Mouse (Mus musculus) kidney, adult 9 months (tissue): Measurements from ENCODE around the gene Nans.

Source experiments
- DNase-seq: peaks from one replicate; pipeline ENCODE4 v3.0.0; 2022

The Nans gene

GRCm38 (mm10) chr4:46489028-46489925, at the start of gene Nans:
Gene Nans (plus strand): TSS chr4:46489248.
- DNase-seq = peak; percentile 93

- DNase-seq = no peak
These were observed 46.5 kb upstream of the Nans start for GRCm38 (mm10) chr4:46442501-46442900.

DNA sequence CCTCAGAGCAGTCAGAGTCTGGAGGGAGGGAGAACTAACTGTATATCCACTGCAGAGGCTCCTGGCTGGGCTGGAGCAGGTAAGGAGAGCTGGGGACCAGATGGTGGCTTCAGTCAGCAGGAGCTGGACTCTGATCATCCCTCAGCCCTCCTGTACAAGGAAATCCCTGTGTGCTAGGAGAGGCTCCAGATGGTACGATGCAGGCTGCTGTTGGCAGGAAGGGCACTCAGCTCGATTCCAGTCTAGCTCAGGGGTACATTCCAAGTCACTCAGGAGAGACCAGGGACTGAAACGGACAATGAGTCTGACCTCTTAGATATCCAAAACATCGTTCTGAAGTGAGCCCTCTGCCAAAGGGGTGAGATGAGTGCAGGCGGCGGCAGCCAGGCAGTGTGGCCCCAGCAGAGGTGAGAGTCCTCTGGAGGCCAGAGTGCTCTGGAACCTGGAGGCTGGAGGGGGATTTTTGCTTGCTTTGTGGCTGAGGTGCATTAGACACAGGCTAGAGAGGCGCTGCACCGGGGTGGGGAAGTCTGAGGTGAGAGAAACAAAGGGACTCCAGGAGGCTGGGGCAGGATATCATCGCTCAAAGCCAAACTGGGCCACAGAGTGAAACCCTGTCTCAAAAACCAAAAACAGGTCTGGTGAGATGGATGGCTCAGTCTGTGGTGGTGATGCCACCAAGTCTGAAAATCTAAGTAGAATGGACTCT, 43.7 kb upstream of the Nans start:
- no peak for DNase-seq

GRCm38 (mm10) chr4:46447461-46447860, 41.6 kb upstream of the Nans start:
- no peak for DNase-seq

- DNase-seq = no peak
These were observed 40.2 kb upstream of the Nans start for GRCm38 (mm10) chr4:46448886-46449285.

DNA sequence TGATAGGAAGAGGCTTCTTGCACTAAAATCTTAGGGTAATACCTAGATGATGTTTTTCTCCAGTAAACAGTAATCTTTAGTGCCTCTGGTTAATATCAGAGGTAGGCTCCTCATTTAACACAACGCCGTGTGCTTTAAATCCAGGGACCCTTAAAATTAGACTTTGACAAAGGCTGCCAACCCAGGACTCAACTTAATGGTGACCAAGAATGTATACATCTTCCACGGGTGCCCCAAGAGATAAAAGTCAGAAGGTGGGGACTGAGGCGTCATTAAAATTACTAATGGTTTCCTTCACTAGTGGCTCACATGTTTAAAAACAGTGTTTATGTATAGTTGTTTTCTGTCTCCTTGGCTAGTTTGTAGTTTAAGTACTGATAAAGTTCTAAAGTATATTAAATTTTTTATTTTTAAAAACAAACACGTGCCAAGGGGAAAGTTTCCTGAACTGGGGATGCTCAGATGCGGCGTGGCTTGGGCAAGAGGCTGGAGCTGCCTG, 39.0 kb upstream of the Nans start:
- no peak for DNase-seq

- DNase-seq = peak; percentile 91
These were observed 38.4 kb upstream of the Nans start, which contains the start of gene Anp32b for GRCm38 (mm10) chr4:46450519-46451131. Gene Anp32b (plus strand): TSS chr4:46450902.

GRCm38 (mm10) chr4:46451240-46451757, 37.7 kb upstream of the Nans start:
- DNase-seq = peak; percentile 72

GRCm38 (mm10) chr4:46451758-46452480, 37.1 kb upstream of the Nans start:
- DNase-seq = peak; percentile 73

DNA sequence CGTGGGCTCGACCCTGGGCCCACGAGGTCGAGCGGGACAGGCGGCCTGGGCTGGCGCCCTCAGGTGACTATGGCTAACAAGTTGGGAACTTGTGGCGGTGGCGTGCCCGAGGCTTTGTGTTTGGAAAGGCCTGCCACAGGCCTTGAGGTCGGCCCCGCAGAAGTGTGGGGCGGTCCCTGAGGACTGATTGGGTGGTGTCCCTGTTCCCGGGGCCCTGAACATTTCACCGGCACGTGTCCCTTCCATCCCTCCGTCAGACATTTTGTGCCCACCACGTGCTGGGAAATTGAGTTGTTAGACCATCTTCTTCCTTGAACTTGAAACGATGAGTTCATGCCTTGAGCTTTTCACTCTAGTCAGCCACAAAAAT, 36.6 kb upstream of the Nans start:
- DNase-seq = peak; percentile 59

DNA sequence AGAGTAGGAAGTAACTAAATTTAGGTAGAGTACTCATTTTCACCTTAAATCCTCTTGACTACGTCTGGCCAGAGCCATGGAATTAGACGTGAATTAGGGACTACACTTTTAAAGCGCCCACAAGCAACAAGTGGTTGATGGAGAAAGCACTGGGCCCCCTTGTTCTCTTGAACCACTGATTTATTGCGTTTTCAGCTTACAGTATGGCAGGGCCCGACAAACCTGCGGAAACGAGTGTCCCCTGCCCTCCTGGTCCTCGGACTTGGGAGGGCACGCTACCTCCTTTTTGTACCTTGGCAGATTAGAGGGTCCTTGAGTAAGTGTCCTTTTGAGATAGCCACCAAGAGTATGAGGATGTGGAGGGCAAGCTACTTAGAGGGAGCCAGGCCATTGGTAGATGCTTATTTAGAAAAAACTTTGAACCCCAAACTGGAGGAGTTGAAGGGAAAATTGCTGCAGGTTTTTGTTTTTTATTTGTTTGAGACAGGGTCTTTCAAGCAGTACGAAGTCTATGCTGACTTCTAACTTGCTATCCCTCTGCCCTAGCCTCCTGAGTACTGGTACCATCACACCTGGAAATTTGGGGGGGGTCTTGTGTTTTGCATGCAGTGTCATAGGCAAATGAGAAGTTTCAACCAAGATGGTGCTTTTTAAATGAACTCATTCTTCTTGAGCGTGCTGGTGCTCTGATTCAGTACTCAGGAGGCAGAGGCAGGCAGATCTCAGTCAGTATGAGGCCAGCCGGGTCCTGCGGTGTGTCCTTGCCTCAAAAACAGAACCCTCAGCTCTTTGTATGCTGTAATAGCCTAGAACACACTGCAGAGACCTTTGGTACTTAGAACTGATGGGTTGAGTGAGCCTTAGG, 36.0 kb upstream of the Nans start:
- no peak for DNase-seq

- DNase-seq = no peak
These were observed 34.8 kb upstream of the Nans start for GRCm38 (mm10) chr4:46454097-46454864.

DNA sequence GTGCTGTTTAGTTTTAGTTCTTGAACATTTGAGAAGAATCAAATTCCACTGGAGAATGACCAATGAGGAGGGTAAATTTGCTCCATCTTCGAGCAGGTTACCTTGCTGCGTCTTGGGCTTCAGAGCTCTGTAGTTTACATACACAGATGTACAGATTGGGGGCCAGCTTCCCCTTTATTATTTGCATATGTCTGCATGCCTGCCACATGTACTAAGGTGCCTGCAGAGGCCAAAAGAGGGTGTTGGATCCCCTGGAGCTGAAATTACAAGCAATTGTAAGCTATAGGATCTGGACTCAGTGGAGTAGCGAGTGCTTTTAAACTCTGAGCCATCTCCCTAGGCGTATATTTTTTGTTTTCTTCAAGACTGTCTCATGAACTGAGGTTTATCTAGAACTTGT, 32.3 kb upstream of the Nans start:
- no peak for DNase-seq

GRCm38 (mm10) chr4:46457186-46457585, 31.9 kb upstream of the Nans start:
- DNase-seq = no peak

DNA sequence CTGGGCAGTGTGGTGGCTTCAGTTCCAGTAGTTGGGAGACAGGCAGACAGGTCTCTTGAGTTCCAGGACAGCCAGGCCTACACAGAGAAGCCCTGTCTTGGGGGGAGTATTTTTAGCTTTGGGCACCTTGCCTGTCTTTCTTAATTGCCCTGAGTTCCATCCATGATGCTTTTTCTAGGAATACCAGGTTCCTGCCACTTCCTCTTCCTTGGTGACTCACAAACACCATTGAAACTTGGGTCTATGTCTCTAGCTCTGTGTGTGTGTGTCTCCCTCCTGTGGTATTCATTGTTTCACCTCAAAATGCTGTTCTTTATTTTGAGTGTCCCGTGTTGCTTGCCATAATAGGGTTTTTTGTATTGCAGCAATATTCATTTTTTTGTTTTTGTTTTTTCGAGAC, 30.6 kb upstream of the Nans start:
- DNase-seq = no peak

GRCm38 (mm10) chr4:46463130-46463830, 25.8 kb upstream of the Nans start:
- DNase-seq = peak; percentile 39

GRCm38 (mm10) chr4:46465740-46466139, 23.3 kb upstream of the Nans start:
- DNase-seq = no peak

DNA sequence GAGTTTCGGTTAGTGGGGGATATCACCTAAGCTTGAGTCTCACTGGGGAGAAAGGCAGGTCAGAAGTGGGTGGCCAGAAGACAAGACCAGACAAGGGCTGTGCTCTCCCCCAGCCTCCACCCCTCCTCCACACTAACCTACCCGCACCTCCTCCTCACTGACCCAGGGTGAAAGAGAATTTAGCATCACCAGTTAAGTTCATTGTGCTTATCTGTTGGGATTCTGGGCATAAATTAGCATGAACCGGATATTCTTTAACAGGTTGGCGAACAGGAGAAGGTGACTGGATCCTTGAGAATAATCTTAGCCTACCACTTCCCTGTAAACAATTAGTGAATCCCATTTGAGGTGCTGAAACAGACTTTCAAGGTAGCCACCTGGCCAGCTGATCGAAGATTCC, 13.9 kb upstream of the Nans start:
- DNase-seq = no peak

DNA sequence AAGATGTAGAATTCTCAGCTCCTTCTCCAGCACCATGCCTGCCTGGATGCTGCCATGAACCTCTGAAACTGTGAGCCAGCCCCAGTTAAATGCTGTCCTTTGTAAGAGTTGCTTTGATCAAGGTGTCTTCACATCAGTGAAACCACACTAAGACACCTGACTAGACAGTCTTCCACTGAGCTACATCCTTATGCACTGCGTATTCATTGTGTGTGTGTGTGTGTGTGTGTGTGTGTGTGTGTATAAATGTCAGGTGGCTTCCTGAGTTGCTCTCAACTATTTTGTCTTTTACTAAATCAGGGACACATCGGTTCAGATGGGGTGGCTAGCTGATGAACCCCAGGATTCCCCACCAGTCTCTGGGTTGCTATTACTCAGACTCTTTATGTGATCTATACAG, 10.0 kb upstream of the Nans start:
- DNase-seq = no peak
